Mouse (Mus musculus): ENCODE measurements around the gene Bcl2a1a.
"Not testable (repeated sequence)": the region's sequence is repeated elsewhere in the genome, so short reads cannot be mapped to it uniquely, and the experiment has no call there.

Bcl2a1a gene
- long read RNA-seq, experiment 1, partial matches to known transcripts: 0 of 2 reads
- long read RNA-seq, experiment 1, other reads (novel, unspliced or antisense): 0 of 2 reads
- long read RNA-seq, experiment 2, partial matches to known transcripts: 0 of 2 reads
- long read RNA-seq, experiment 2, other reads (novel, unspliced or antisense): 0 of 2 reads

DNA sequence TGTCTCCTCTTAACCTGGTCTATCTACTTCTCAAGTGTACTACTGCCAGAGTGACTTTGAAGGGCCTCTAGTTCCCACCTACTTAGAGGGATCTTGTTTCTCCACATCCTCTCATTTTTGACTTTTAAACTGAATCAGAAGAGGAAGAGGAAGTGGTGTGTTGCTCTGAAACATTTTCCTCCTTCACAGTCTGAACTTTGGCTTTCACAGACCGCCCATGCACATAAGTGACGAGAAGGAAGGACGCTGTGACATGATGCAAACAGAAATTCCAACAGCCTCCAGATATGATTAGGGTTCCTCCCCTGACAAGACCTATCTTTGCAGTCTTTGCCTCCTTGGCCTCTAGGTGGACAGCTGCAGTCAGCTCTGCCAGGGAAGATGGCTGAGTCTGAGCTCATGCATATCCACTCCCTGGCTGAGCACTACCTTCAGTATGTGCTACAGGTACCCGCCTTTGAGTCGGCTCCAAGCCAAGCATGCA is at the start of gene Bcl2a1a:
Bcl2a1a (plus strand) TSS at position 231 of the 484 bp plus-strand sequence.
- intact Hi-C loops (cut with DNase I): not testable (repeated sequence)

DNA sequence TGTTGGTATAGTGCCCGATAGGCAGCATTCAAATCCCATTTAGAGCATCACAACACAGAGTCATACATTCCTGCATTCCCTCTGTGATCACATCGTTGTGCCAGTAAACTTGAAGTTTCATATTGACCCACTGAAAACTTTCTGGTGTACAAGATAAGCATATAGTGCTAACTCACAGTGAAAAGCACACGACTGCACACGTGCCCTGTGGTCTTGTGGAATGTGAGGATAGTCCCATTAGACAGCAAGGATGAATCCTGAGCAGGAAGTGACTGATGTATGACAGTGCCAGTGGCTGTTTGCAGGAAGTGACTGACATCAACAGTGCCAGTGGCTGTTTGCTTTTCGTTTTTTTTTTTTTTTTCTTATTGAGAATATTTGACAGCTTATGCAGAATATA is 40.1 kb upstream of the Bcl2a1a start:
- intact Hi-C loops (cut with DNase I): not testable (repeated sequence)

DNA sequence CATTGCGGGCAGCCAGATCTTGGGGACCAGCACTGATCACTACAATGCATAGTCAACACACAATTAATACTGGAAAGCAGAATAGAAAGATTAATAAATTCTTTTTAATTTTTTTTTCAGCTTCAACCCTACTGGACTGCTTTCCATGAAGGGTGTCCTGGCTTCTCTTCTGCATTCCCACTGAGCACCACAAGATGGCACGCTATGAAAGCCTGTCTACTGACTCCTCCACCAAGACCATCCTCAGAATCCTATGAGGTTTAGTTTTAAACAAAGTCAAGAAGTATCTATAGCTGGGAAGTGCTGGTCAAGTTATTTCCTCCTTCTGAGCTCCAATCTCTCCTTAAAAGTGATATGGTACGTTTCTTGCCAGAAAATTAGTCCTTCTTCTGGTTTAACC is 18.4 kb upstream of the Bcl2a1a start:
- intact Hi-C loops (cut with DNase I): not testable (repeated sequence)

DNA sequence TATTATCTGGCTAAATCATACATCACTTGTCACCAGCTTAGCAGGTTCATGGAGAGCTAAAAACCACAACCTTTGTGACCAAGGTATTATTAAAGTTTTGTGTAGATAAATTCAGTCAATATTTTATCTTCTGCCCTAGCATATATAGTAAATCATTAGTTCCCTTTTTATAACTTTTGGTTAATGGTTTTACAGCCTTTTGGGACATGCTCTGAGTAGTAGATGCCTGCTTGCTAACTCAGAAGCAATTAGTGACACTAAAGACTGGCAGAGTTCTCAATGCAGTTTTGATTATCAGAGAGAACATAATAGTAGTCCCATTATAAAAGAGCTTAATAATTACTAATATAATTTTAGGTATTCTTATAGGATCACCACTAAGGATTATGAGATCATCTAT is 5.2 kb upstream of the Bcl2a1a start:
- intact Hi-C loops (cut with DNase I): not testable (repeated sequence)

DNA sequence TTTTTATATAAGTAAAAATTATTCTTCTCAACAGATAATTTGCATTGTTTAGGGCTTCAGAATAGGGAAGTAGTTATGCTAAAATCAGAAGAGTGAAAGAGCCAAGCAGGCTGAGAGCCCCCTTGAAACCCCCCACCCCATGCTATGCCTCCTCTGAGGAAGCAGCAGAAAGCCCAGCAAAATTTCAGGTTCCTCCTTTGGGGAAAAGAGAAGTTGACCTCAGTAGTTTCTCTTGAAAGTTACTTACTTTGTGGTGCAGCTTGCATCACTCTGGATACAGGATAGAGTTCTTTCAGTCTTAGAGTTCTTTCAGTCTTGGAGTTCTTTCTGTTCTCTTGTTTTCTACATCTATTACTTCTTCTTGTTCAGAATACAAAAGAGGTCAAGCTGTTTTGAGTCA is 3.5 kb upstream of the Bcl2a1a start:
- intact Hi-C loops (cut with DNase I): not testable (repeated sequence)

DNA sequence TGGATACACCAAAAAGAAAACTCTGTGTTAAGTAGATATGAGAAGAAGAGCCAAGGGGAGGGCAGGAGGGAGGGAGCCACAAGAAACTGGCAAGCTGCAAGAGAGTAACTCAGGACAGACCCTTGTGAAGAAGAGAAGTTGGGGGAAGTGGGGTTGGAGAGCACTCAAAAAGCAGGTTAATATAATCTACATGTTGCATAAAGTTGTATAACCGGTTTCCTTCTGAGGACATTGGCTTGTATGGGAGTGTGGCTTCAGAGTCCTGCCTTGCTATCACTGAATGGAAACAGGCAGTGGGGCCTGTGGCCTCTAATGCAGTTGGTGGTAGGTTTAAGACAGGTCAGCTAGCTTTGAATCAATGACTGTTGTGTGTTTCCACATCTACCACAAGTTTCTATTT is 1.5 kb upstream of the Bcl2a1a start:
- intact Hi-C loops (cut with DNase I): not testable (repeated sequence)

DNA sequence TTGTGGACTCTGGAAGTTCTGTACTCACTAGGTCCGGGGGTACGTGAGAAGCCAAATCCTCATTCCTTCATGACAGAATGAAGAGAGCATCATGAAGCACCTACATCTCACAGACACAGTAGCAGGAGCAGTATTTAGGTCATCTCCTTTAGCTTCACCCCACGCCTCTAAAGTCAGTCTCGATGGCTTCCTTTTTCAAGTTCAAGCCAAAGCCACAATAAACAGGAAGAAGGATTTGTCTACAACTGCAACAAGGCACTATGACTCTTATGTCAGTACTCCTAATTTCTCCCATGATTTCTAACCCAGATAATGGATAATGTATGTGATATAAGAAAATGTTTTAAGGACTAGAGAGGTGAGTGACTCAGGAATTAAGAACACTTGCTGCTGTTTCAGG is 665 bp upstream of the Bcl2a1a start:
- intact Hi-C loops (cut with DNase I): not testable (repeated sequence)

DNA sequence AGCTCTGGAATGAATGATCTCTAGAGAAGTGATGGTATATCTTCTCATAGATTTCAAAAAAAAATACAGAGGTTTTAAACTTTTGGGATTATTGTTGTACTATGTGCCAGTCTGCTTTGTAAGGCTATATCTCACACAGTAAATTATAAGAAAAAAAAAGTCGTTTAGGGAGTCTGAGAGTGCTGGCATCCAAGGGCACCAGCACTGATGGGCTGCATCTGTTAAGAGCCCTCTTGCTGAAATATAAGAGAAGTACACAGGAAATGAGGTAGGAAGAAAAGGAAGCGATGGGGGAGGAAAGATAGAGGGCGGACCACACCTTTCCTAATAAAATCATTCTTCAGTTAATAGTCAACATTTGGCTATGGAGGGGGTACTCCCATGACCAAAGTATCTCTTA is 2.2 kb downstream of the Bcl2a1a start:
- intact Hi-C loops (cut with DNase I): no loop called here

DNA sequence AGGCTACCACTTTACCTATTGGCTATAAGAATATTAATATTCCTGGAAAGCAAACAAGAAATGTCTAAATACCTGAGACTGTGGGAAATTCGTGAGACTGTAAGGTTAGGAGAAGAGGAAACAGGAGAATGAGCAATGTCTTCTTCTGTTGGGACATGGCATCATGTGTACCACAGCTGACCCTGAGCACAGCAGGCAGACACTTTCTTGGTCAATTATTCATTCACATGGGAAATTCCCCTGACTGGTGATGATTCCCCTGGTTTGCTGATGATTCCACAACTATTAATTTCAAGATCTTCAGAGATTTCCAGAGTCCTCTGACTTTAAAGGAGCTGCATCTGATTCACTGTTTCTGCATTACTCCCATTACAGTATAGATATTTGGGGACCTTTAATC is 3.3 kb downstream of the Bcl2a1a start:
- intact Hi-C loops (cut with DNase I): not testable (repeated sequence)

DNA sequence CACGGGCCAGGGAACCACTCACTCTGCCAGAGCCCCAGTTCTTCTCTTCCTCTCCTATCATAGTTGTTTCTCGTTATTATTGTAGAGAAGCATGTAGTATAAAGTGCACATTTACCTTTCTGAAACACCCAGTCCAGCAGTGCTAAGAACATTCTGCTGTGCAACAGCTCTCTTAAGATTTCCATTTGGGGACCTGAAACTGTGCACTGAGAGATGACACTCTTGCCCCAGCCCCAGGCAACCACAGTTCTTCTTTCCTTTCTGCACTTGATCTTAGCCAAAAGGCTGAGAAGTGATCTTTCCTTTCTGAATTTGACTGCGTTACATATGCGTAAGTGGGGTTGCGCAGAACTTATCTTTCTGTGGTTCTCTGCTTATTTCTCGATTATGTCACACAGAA is 9.8 kb downstream of the Bcl2a1a start:
- intact Hi-C loops (cut with DNase I): not testable (repeated sequence)

DNA sequence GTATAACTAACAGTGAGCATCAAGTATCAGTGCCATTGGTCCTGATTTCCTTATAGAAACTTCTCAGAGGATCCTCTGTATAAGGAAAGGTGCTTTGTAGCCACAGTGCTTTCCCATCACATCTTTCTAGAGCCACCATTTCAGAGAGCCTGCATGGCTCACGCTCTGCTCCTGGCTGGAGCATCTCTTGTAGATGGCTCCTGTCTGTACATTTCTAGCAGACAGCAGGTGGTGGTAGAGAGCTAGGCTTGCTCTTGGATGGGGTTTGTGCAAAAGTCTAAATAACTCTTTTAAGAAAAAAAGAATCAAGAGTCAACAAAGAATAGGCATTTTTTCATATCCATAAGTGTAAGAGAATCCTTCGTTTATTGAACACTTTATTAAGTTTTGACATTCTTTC is 12.8 kb downstream of the Bcl2a1a start:
- intact Hi-C loops (cut with DNase I): not testable (repeated sequence)

DNA sequence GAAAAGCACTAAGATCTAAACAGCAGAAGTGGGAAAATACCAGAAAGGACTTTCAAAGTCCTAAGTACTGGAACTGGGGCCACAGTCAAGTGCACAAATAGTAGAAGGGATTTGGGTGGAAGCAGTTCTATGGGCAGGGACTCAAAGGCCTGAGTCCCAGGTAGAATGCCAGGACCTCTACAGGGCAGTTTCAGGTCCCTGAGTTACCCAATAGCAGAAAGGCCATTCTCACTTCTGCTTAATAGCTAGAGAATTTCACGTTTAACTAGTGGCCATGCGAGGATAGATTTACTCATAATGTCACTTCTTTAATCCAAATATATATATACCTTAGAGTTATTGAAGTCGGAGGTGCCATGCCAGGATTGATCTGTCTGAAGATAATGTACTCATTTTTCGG is 20.2 kb downstream of the Bcl2a1a start:
- intact Hi-C loops (cut with DNase I): not testable (repeated sequence)

DNA sequence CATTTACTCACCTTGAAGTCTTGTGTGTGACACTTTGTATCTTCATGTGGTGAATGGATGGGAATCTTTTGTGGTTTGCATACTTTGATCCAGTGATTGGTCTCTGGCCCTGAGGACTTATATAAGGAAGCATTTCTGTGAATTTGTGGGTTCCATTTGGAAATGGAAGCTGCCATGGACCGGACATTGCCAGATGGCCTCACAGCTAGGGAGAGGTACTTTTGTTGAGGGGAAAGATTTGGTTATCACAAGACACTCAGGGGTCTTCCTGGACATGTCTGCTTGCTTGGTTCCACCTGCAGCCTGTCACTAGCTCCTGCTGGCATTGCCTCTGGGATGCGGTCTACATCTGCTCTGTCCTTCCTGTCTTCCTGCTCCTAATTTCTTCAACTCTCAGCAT is 23.1 kb downstream of the Bcl2a1a start:
- intact Hi-C loops (cut with DNase I): not testable (repeated sequence)

DNA sequence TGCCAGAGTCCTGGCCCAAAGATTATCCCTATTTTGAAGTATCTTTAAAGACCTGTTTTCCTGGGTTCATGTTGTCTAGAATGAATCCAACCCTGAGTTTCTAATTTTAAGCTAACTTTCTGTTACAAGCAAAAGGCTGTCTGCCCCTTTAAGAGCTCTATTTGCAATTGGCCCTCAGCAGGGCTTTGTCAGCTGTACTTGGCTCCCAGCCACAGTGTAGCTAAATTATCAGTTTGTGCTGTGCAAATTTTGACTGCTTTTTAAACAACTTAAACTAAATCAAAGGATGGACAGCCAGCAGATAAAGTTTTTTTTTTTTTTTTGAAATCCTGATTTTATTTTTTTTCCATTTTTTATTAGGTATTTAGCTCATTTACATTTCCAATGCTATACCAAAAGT is 44.8 kb downstream of the Bcl2a1a start:
- intact Hi-C loops (cut with DNase I): not testable (repeated sequence)
